Mouse (Mus musculus) heart, postnatal 36 days (tissue): Measurements from ENCODE around the gene Cx3cr1. TPM values are rescaled to one million over a fixed set of nuclear protein-coding genes. Genes with fewer than 3 reads are reported as not detected.

Experiments used
- DNase-seq, 2 experiments: peaks; one replicate each; pipeline ENCODE4 v3.0.0; 2021 to 2022
- intact Hi-C: fragments of 180-260 bp; cut with DNase I; formaldehyde crosslinking; loops from one replicate; pipeline ENCODE4 v1.15.1; 2025
- total RNA-seq, 2 experiments: library from RNA; stranded (reverse); gene quantifications; 2 replicates each; pipeline ENCODE4 v1.2.3; 2021

Cx3cr1 gene
- total RNA-seq, 2 experiments from 2014 or later: 3.1 to 5.4 TPM

DNA sequence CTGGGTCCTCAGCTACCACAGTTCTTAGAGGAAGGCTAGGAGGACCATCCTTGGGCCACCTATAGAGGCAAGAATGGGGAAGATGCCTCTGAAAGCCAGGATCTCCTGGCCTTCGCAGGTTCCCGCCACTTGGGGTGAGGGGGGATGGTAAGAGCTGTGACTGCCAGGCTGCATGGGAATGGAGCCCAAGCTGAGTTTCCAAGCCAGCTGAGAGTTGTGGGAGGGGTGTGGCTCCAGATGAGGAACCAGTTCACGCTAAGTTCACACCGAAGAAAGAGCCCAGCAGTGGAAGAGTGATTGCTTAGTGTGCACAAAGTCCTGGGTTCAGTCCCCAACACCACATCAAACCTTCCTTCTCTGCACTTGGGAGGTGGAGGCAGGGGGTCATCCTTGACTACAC is 107.5 kb downstream of the Cx3cr1 start:
- intact Hi-C loops: loop anchor here (2.0 to 5.0 kb wide), 3 partner anchors 51 to 135 kb away; no protein-coding TSS in a partner anchor
- DNase-seq: no peak

DNA sequence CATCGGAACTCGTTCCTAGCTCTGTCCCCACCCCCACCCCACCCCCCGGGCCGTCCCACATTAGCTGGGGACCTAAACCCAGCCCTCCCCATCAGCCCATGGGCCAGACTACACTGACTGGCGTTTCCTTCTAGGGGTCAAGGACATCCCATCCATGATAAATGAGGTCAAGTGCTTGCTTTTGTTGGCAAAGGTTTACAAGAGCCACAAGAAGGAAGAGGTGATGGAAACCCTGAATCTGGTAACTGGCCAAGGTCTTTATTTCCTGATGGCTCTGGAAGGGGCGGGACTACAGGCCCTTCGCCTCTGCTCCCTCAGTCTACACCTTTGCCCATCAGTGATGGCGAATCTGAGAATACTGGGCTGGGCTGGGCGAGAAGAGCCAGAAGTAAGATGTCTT is 110.8 kb downstream of the Cx3cr1 start:
- no peak for DNase-seq
- intact Hi-C loops: no loop called here

DNA sequence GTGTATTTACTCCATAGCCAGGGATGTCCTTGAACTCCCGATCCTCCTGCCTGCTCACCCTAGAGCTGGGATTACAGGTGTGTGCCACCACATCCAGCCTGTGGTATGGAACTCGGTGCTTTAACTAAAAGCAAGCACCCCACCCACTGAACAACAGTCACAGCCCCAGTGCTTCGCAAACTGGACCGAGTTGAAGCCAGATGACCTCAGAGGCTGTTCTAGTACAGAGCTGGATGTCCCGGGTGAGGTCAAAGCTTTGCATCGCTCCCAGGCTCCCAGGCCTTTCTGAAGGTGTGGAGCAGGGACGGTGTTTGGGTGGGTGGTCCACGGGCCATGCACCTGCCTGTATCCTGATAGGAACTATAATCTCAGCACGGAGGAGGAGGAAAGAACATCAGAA is 118.3 kb downstream of the Cx3cr1 start:
- DNase-seq: no peak
- intact Hi-C loops: no loop called here

DNA sequence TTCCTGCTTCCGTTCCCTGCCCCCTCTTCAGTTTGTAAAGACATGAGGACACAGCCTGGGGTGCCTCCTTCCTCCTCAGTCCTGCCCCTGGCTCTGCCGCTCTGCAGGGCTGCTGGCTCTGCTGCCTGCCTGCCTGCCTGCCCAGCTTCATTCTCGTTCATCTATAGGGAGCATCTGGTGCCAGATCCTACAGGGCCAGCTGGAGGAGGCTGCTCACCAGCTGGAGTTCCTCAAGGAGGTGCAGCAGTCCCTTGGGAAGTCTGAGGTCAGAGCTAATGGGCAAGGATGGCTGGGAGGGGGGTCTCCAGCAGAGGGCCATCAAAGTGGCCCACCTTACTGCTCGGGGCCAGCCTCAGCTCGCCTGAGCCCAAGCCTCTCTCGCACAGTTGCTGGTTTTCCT is 119.2 kb downstream of the Cx3cr1 start:
- intact Hi-C loops: no loop called here
- no peak for DNase-seq

DNA sequence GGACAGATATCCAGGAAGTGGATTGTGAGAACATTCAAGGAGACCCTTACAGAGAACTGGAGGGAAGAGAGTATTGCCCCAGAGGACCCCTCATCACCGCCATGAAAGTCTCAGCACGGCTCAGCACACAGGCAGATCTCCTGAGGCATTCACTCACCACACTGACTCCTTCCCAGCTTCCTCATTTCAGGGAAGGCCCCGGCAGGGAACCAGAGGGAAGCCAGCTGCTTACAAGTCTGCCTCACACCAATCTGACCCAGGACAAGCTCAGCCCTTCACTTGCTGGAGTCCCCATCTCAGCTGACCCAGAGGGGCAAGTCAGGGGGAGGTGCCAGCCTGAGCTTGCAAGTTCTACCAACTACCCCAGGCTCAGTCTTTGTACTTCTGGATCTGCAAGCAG is 120.9 kb downstream of the Cx3cr1 start:
- intact Hi-C loops: no loop called here
- DNase-seq: no peak

DNA sequence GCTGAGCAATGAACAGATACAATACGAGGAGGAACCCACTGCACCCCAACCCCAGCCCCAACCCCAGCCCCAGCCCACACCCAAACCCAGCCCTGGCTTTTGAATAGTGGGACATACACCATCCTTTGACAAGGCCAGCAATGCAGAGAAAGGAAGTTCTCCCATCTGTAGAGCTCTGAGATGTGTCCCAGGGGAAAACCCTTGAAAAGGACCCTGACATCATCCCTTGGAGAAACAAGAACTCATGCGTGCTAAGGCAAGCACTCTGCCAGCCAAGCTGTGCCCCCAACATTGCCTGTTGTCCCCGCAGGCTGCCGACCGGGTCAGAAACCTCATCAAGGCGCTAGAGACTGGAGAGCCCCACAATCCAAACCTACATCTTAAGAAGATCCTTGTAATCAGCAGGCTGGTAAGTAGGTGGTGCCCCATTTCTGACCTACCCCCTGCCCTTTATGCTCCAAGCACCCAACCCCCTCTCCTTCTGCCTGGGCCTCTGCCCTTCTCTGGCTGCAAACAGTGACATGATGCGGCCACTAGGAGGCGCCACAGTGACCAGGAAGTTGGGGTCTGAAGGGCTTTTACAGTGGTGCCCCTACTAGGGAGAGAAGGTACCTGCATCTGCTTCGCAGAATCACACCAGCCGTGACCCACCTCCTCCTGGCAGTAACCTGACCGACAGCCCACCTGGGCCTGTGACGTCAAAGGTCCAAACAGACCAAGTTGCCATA is 124.3 kb downstream of the Cx3cr1 start:
- intact Hi-C loops: no loop called here
- DNase-seq: no peak

DNA sequence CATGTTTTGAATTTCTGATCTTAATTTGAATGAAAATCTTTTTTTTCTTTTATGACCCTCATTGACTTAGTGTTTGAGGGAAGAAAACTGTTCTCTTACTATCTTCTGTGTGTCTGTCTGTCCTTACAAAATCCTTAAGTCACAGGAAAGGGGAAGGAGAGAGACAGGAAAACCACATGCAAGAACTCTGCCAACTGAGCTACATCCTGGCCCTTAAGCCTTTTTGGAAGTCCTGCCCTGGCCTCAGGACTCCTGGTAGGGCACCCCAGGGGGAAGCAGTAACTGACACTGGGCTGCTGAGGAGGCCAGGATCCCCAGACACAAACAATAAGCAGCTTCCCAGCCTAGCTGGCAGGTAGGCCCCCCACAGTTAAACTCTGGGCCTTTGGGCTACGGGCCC is 126.4 kb downstream of the Cx3cr1 start:
- DNase-seq: no peak
- intact Hi-C loops: no loop called here

DNA sequence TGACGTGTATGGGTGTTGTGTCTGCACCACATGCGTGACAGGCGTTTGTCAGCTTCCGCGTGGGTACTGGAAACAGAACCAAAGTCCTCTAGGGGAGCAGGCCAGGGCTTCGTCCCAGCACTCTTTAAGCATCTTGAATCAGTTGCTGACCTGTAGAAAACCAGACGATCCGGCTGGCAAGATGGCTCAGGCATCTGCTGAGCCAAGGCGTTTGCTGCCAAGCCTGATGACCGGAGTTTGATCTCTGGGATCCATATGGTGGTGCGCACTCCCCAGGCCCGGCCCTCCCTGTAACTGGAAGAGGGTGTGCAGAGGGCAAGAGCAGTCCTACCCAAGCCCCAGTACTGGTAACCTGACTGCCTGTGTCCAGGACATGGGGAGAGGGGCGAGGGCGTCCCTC is 127.8 kb downstream of the Cx3cr1 start:
- intact Hi-C loops: no loop called here
- DNase-seq: no peak

DNA sequence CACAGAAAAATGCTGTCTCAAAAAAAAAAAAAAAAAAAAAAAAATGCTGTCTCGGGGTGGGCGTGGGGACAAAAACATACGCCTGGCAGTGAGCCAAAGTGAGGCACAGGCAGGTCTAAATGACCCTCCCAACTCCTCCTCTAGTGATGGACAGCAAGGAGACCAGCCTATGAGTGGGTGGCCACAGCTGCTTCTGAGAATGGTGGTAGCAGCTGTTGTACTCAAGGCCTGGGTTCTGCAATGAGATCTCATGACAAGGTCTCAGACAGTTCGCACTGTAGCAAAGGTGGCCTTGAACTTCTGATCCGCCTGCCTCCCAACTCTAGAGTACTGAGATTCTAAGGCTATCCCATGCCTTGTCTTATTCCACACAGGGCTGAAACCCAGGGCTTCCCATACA is 128.3 kb downstream of the Cx3cr1 start:
- intact Hi-C loops: no loop called here
- no peak for DNase-seq

DNA sequence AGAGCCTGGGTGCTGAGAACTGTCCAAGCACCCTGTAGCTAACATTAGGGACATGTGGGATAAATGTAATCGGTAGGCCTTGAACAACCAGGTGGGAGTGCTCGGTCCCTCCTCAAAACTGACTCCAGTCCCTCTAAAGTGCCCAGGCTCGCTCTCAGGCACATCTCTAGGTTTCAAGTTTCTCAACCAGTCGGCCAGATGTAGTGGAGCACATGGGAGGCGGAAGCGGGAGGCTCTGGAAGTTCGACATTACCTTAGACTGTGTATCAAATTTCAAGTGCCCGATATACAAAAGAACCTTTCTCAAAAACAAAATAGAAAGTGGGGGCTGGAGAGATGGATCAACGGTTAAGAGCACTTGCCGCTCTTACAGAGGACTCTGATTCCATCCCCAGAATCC is 130.0 kb downstream of the Cx3cr1 start:
- intact Hi-C loops: no loop called here
- no peak for DNase-seq

DNA sequence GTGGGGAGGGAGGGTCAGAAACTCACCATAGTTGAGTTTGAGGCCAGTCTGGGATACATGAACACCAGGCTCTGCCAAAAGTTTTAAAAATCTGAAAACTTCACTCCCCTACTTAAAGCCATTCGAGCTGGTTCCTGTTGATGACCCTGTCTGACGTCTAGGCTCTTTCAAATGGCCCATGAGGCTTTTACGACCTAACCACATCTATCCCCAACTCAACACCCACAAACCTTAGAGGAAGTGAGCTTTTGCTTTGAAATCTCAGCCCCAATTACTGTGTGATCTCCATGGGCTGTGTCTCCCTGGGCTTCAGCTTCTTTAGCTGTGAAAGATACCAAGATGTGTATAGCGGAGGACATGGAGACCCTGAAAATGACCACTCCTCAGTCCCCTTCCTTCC is 131.2 kb downstream of the Cx3cr1 start:
- DNase-seq: no peak
- intact Hi-C loops: no loop called here

DNA sequence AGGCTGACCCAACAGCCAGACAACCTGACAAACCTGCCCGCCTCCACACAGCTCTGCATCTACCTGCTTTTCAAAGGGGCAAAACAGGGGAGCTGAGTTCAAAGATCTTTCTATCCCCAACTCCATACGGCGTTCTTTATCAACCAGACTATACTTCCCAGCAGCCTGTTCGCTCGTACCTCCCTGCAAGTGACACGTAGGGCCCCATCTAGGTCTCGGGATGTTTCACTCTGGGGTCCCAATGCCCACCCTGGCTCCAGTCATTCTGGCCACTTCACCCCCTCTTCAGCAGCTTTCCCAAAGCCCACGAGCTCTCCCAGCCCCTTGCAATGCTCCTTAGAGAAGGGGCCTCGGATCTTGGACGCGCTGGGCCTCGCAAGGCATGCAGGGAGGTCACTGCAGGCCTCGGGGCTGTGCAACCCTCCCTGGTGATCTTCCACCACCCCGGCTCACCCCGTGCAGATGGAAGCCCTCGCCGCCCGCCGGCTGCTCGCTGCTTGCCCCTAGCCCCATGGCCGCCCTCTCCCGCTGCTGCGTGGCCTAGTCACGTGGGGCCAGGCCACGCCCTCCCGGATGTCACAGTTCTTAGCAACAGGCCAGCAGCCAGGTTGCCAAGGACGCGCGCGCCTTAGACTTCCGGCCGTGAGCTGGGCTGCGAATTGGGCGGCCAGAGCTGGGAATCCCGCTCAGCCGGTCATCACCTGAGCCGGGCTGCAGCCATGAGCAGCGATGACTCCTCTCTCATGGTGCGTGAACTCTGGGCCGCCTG is 132.5 kb downstream of the Cx3cr1 start, which contains the start of the genes Gorasp1 and Ttc21a:
TSS of gene Gorasp1 (minus strand) at position 561 of the 769 bp plus-strand sequence.
TSS of gene Ttc21a (plus strand) at position 602 of the 769 bp plus-strand sequence.
- DNase-seq: peak; percentile 96 to 97
- intact Hi-C loops: loop anchor here (2.0 kb wide), 1 partner anchor 66 kb away; no protein-coding TSS in a partner anchor

DNA sequence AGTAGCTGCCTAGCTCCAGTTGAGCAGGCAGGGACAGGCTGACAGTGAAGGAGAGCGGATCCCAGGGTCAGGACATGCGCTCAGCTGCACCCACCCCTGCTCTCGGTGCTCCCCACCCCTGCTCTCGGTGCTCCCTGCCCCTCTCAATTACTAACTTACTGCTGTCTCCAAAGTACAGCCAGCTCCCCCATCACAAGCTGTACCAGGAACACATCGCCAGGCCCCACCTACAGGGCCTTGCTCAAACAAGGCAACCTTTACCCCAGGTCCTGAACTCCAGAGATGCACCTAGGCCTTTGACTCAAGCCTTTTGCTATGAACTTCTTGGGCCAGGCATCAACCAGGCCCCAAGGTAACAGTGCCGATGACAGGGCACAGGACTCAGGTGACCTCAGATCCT is 136.0 kb downstream of the Cx3cr1 start:
- no peak for DNase-seq
- intact Hi-C loops: loop anchor here (2.0 kb wide), 1 partner anchor 37 kb away; no protein-coding TSS in a partner anchor

DNA sequence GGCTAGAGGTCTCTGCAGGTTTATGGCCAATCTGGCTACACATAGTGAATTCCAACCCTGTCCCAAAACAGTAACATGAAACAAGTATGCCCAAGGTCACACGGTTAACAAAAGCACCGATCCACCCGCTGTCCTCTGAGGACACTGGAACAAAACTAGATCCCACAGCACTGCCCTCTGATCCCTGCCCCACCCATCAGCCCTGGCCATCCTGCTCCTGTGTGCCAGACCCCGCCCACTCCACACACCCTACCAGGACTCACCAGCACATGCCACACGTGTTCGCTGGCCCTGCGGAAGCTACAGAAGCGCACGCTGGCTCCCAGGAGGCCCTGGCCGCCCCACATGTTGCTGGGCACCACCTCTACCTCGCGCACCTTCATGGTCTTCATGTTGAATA is 137.3 kb downstream of the Cx3cr1 start:
- no peak for DNase-seq
- intact Hi-C loops: no loop called here

DNA sequence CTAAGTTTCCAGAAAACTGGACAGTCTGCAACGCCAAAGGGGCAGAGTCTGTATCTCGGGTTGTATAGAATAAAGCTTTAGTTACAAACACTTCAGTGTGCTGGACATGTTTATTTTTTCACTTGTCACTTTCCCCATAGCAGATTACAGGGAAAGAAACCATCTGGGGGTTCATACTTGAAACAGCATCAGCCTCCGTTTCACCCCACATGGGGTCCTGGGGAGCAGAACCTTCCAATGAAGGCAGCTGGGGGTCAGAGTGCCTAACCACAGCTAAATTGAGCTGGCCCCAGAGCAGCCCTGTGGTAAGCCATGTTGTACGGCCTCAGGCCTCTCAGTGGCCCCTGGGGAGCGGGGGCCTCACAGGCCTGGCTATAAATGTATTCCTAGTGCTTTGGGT is 143.2 kb downstream of the Cx3cr1 start:
- no peak for DNase-seq
- intact Hi-C loops: no loop called here

DNA sequence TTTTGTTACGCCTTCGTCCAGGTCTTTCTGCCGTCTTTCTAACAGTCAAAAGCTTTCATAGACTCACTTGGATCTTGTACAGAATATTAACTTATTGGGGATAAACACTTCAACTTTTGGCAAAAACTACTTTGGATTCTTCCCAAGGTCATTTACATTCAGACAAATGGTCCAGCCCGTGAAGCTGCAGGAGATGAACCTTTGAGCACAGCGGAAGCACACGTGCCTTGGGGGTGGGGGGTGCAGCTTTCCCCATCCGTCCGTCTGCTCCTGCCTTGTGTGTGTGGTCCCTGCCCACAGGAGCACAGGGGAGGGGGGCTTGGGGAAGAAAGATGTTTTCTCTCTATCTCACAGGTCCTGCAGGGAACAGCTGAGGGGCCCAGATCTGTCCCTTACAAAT is 143.9 kb downstream of the Cx3cr1 start:
- intact Hi-C loops: no loop called here
- no peak for DNase-seq

DNA sequence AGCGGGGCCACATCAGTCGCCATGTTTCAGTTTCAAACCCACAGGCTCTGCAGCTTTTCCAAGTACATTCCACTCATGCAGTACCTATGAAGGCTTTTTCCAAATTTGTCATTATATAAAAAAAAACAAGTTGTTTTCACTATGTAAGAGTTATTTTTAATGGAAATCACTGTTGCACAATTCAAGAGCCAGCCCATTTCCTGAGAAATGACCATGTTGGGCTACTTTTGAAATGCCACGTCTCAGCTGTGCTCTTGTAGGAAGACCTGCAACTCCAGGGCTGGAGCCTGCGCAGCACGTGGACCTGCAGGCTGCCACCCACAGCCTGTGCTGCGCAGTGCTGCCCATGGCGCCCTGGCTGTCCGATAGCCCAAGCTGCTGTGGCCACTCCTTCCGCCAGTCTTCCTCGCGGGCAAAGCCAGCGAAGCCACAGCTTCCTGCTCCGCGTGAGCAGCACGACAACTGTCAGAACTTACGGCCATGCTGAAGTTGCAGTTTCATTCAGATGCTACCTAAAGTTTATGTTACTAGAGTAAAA is 144.5 kb downstream of the Cx3cr1 start:
- intact Hi-C loops: no loop called here
- DNase-seq: peak in 1 of 2 experiments; percentile 14

DNA sequence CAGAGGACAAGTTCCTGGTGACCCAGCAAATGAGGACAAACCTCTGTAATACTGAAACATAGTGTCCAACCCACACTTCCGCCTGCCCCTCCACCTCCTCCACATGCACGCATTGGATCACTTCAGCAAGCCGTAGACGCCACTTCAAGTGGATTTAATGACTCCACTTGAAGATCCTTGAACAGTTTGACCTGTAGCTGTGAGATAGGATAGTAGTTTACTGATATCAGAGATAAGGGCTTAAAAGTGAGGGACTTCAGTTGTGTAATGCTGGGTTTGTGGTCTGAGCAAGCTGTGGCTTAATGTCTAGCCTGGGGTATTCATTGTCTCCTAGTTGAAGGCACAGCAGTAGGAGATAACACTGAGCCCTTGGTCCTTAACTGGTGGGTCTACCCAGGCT is 146.2 kb downstream of the Cx3cr1 start:
- no peak for DNase-seq
- intact Hi-C loops: no loop called here

DNA sequence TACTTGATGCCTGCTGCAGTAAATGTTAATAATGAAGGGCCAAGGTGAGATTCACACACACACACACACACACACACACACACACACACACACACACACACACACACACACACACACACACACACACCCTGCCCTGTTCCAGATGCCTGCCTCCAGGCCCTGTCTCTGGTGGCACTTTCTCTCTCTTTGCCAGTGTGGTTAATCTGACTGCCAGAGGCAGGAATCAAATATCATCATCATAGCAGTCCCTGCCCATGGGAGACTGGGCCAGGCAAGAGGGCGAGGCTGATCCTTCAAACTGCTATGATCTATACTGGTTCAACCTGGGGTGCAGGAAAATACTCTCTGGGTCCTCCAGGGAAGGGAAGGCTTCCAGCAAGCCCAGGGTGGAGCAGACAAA is 149.8 kb downstream of the Cx3cr1 start:
- no peak for DNase-seq
- intact Hi-C loops: no loop called here

DNA sequence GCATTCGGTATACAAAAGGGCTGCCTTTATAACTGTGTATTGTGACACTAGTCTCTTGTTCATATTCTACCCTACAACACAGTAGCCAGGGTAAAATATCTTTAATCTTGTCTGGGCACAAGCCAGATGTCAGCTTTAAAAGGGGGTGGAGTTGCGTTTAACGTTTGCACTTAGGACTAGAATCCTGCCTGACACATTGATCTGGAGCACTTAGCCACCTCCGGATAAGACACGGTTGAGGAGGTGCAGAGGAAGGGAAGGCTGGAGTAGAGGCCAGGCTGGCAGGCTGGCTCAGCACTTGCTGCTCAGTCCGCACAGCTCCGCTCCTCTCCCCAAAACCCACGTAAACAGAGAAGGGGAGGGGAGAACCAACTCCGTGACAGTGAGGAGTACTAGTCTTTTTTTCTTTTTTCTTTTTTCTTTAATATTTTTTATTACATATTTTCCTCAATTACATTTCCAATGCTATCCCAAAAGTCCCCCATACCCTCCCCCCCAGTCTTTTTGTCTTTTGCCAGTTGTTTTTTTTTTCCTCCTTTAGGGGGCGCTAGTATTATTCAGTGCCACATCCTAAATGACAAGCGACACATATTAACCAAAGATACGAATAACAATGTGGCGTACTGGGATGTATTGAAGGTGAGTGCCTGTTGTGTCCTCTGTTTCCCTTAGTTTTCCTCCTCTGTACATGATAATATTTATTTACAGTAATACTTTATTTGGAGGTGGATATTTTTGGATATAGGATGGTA is 156.4 kb downstream of the Cx3cr1 start:
- no peak for DNase-seq
- intact Hi-C loops: loop anchor here (5.0 kb wide), 2 partner anchors 99 to 159 kb away; no protein-coding TSS in a partner anchor

DNA sequence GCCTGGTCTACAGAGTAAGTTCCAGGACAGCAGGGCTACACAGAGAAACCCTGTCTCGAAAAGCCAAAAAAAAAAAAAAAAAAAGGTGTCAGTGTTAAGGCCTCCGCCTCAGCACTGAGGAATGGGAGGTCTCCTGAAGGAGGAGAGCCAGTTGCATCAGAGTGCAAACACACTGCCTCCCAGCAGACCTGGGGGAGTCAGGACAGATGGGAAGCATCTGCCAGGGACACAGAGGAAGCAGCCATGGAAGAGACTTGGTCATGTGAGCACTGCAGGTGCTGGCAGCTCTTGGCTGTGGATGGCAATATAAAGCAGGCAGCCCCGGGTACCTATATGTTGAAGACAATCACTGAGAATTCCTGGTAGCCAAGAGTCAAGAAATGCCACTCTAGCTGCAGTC is 159.7 kb downstream of the Cx3cr1 start:
- intact Hi-C loops: loop anchor here (5.0 kb wide), 2 partner anchors 102 to 162 kb away; no protein-coding TSS in a partner anchor
- DNase-seq: no peak
